Mouse (Mus musculus): ENCODE results near the gene Add1. TPM values are rescaled to one million over a fixed set of nuclear protein-coding genes. Genes with fewer than 3 reads are reported as not detected.
"Not testable (repeated sequence)": the region's sequence is repeated elsewhere in the genome, so short reads cannot be mapped to it uniquely, and the experiment has no call there.

The Add1 gene
- polyA plus RNA-seq, 1 experiment from 2014 or later = 200 TPM

GRCm38 (mm10) chr5:34563854-34564253 is 9.6 kb upstream of the Add1 start:
- Histone ChIP-seq H3K4me3 (replicated peaks) (no peak overlapping the region), H3K36me3 (peaks cover 46% of the 10 kb centered on the region), H3K4me1 (no peaks in the 10 kb centered on the region; the same call in 1 of the 2 replicates), H3K27ac (no peak overlapping the region), H3K4me2 (no peak overlapping the region), H3K9me3 (replicated peaks) (no peaks in the 10 kb centered on the region), H3K9ac (no peak overlapping the region), H3K27me3 (no peaks in the 10 kb centered on the region)
- WGBS = 86% methylated on average over 1 of the region's 1 CpGs
- no peak for ATAC-seq (replicated peaks; ENCODE audit: low FRiP score)

GRCm38 (mm10) chr5:34564291-34564690 is 9.2 kb upstream of the Add1 start:
- H3K27me3 ChIP-seq = no peaks in the 10 kb centered on the region

GRCm38 (mm10) chr5:34565545-34566283 is 7.8 kb upstream of the Add1 start:
- 60% methylated on average over 7 of the region's 7 CpGs for WGBS
- peaks cover 27% of the 10 kb centered on the region for H3K36me3 ChIP-seq
- H3K4me3 ChIP-seq (replicated peaks) = no peak overlapping the region
- H3K9ac ChIP-seq = no peak overlapping the region
- no peaks in the 10 kb centered on the region for H3K9me3 ChIP-seq (replicated peaks)
- ATAC-seq (replicated peaks; ENCODE audit: low FRiP score) = no peak; the same call in 1 of the 2 replicates
- peak overlapping the region; percentile 41 for H3K27ac ChIP-seq
- H3K27me3 ChIP-seq = no peaks in the 10 kb centered on the region
- no peak overlapping the region for H3K4me2 ChIP-seq
- H3K4me1 ChIP-seq = no peaks in the 10 kb centered on the region; the same call in 1 of the 2 replicates

More at GRCm38 (mm10) chr5:34564291-34564690, 9.2 kb upstream of the Add1 start:
- no peaks in the 10 kb centered on the region for H3K9me3 ChIP-seq (replicated peaks)
- no peak overlapping the region for H3K27ac ChIP-seq
- no peak for ATAC-seq (replicated peaks; ENCODE audit: low FRiP score)
- H3K9ac ChIP-seq = no peak overlapping the region
- no peaks in the 10 kb centered on the region; the same call in 1 of the 2 replicates for H3K4me1 ChIP-seq
- H3K4me3 ChIP-seq (replicated peaks) = no peak overlapping the region
- H3K36me3 ChIP-seq = peaks cover 41% of the 10 kb centered on the region
- 83% methylated on average over 4 of the region's 4 CpGs for WGBS
- no peak overlapping the region for H3K4me2 ChIP-seq

- Histone ChIP-seq H3K4me1 (peaks cover 21% of the 10 kb centered on the region), H3K27me3 (no peaks in the 10 kb centered on the region), H3K27ac (no peak overlapping the region), H3K36me3 (no peaks in the 10 kb centered on the region), H3K9me3 (replicated peaks) (no peaks in the 10 kb centered on the region), H3K4me2 (no peak overlapping the region), H3K9ac (no peak overlapping the region), H3K4me3 (replicated peaks) (no peak overlapping the region)
- ATAC-seq (replicated peaks; ENCODE audit: low FRiP score) = no peak
- WGBS = 85% methylated on average over 3 of the region's 3 CpGs
Observed at GRCm38 (mm10) chr5:34571551-34571950, 1.9 kb upstream of the Add1 start.

GRCm38 (mm10) chr5:34572568-34572967 is 896 bp upstream of the Add1 start:
- H3K27me3 ChIP-seq; H3K9me3 ChIP-seq (replicated peaks); H3K36me3 ChIP-seq; ATAC-seq (replicated peaks; ENCODE audit: low FRiP score): not testable (repeated sequence)
- peak overlapping the region; percentile 67 for H3K4me2 ChIP-seq
- H3K4me3 ChIP-seq (replicated peaks) = peak overlapping the region; percentile 98
- 40% methylated on average over 4 of the region's 4 CpGs for WGBS
- H3K27ac ChIP-seq = peak overlapping the region; percentile 92
- peaks cover 28% of the 10 kb centered on the region for H3K4me1 ChIP-seq
- peak overlapping the region; percentile 61; the same call in 1 of the 2 replicates for H3K9ac ChIP-seq

GRCm38 (mm10) chr5:34574721-34575120 is 1.3 kb downstream of the Add1 start:
- 26% methylated on average over 10 of the region's 10 CpGs for WGBS
- no peaks in the 10 kb centered on the region for H3K9me3 ChIP-seq (replicated peaks)
- peak overlapping the region; percentile 67 for H3K4me2 ChIP-seq
- peak overlapping the region; percentile 98 for H3K4me3 ChIP-seq (replicated peaks)
- peak overlapping the region; percentile 92 for H3K9ac ChIP-seq
- H3K4me1 ChIP-seq = peaks cover 28% of the 10 kb centered on the region
- peak overlapping the region; percentile 94 for H3K27ac ChIP-seq
- H3K36me3 ChIP-seq = peaks cover 7% of the 10 kb centered on the region; the same call in 1 of the 2 replicates
- no peaks in the 10 kb centered on the region for H3K27me3 ChIP-seq
- ATAC-seq (replicated peaks; ENCODE audit: low FRiP score) = no peak

- no peak for ATAC-seq (replicated peaks; ENCODE audit: low FRiP score)
- WGBS = 86% methylated on average over 1 of the region's 1 CpGs
Observed at GRCm38 (mm10) chr5:34576286-34576685, 2.8 kb downstream of the Add1 start.

GRCm38 (mm10) chr5:34578038-34578655 is 4.7 kb downstream of the Add1 start:
- 94% methylated on average over 7 of the region's 7 CpGs for WGBS
- Histone ChIP-seq H3K4me1 (peaks cover 30% of the 10 kb centered on the region), H3K9ac (no peak overlapping the region), H3K4me2 (no peak overlapping the region), H3K36me3 (peaks cover 7% of the 10 kb centered on the region; the same call in 1 of the 2 replicates), H3K27me3 (no peaks in the 10 kb centered on the region), H3K27ac (no peak overlapping the region), H3K9me3 (replicated peaks) (no peaks in the 10 kb centered on the region), H3K4me3 (replicated peaks) (no peak overlapping the region)
- no peak for ATAC-seq (replicated peaks; ENCODE audit: low FRiP score)

More at GRCm38 (mm10) chr5:34576286-34576685, 2.8 kb downstream of the Add1 start:
- Histone ChIP-seq H3K27me3 (no peaks in the 10 kb centered on the region), H3K4me2 (no peak overlapping the region), H3K9ac (no peak overlapping the region), H3K27ac (no peak overlapping the region), H3K9me3 (replicated peaks) (no peaks in the 10 kb centered on the region), H3K36me3 (peaks cover 7% of the 10 kb centered on the region; the same call in 1 of the 2 replicates), H3K4me3 (replicated peaks) (no peak overlapping the region), H3K4me1 (peaks cover 28% of the 10 kb centered on the region)

GRCm38 (mm10) chr5:34579377-34579776 is 5.9 kb downstream of the Add1 start:
- no peak overlapping the region for H3K4me2 ChIP-seq
- peaks cover 30% of the 10 kb centered on the region for H3K4me1 ChIP-seq
- no peak overlapping the region for H3K9ac ChIP-seq
- no peaks in the 10 kb centered on the region for H3K9me3 ChIP-seq (replicated peaks)
- no peak for ATAC-seq (replicated peaks; ENCODE audit: low FRiP score)
- no peak overlapping the region for H3K4me3 ChIP-seq (replicated peaks)
- no peak overlapping the region for H3K27ac ChIP-seq
- H3K27me3 ChIP-seq = no peaks in the 10 kb centered on the region
- H3K36me3 ChIP-seq = peaks cover 7% of the 10 kb centered on the region; the same call in 1 of the 2 replicates
- WGBS = 87% methylated on average over 3 of the region's 3 CpGs

GRCm38 (mm10) chr5:34581671-34582313 is 8.3 kb downstream of the Add1 start:
- H3K4me1 ChIP-seq = peaks cover 13% of the 10 kb centered on the region
- not testable (repeated sequence) for H3K36me3 ChIP-seq; H3K9me3 ChIP-seq (replicated peaks); H3K27me3 ChIP-seq; H3K9ac ChIP-seq; H3K4me3 ChIP-seq (replicated peaks); H3K4me2 ChIP-seq
- H3K27ac ChIP-seq = peak overlapping the region; percentile 19; the same call in 1 of the 2 replicates
- 47% methylated on average over 10 of the region's 10 CpGs for WGBS
- ATAC-seq (replicated peaks; ENCODE audit: low FRiP score) = peak; percentile 88

GRCm38 (mm10) chr5:34582314-34582675 is 8.8 kb downstream of the Add1 start:
- Histone ChIP-seq H3K4me2 (no peak overlapping the region), H3K9me3 (replicated peaks) (no peaks in the 10 kb centered on the region), H3K36me3 (peaks cover 7% of the 10 kb centered on the region; the same call in 1 of the 2 replicates), H3K27me3 (no peaks in the 10 kb centered on the region), H3K4me3 (replicated peaks) (no peak overlapping the region), H3K4me1 (peaks cover 8% of the 10 kb centered on the region; the same call in 1 of the 2 replicates), H3K9ac (no peak overlapping the region), H3K27ac (peak overlapping the region; percentile 19; the same call in 1 of the 2 replicates)
- 73% methylated on average over 5 of the region's 5 CpGs for WGBS
- ATAC-seq (replicated peaks; ENCODE audit: low FRiP score) = 0 out of 2 replicates have a peak, but pooled peaks have one; percentile 31

GRCm38 (mm10) chr5:34585216-34585615 is 11.8 kb downstream of the Add1 start:
- Histone ChIP-seq H3K36me3 (no peaks in the 10 kb centered on the region; the same call in 1 of the 2 replicates), H3K4me3 (replicated peaks) (no peak overlapping the region), H3K9ac (no peak overlapping the region), H3K4me2 (no peak overlapping the region), H3K4me1 (peaks cover 12% of the 10 kb centered on the region; the same call in 1 of the 2 replicates), H3K9me3 (replicated peaks) (no peaks in the 10 kb centered on the region), H3K27ac (no peak overlapping the region), H3K27me3 (no peaks in the 10 kb centered on the region)
- ATAC-seq (replicated peaks; ENCODE audit: low FRiP score) = no peak
- WGBS = 82% methylated on average over 5 of the region's 5 CpGs
